Mouse (Mus musculus) hindbrain, embryonic 10.5 days (tissue): ENCODE measurements around the gene Hmcn1. TPM values are rescaled to one million over a fixed set of nuclear protein-coding genes. Genes with fewer than 3 reads are reported as not detected.

ENCODE experiments used
- DNase-seq: peaks from one replicate; pipeline ENCODE4 v3.0.0-alpha.2; 2017; ENCODE audit warnings: low spot score
- H3K27ac ChIP-seq: fragments of 300-500 bp; sonication (generic); 2 replicates; pipeline ENCODE4 v1.5.1; 2016; ENCODE audit warnings: mild to moderate bottlenecking, moderate library complexity
- H3K27me3 ChIP-seq: fragments of 300-500 bp; sonication (generic); 2 replicates; pipeline ENCODE4 v1.6.1; 2016; ENCODE audit warnings: mild to moderate bottlenecking; ENCODE audit not compliant: poor library complexity, insufficient read depth, severe bottlenecking
- H3K36me3 ChIP-seq: fragments of 300-500 bp; sonication (generic); 2 replicates; pipeline ENCODE4 v1.6.1; 2016; ENCODE audit warnings: mild to moderate bottlenecking, moderate library complexity
- H3K4me1 ChIP-seq: fragments of 300-500 bp; sonication (generic); replicated peaks from 2 replicates; pipeline ENCODE4 v1.6.1; 2016; ENCODE audit warnings: mild to moderate bottlenecking
- H3K4me3 ChIP-seq: fragments of 300-500 bp; sonication (generic); 2 replicates; pipeline ENCODE4 v1.5.1; 2016; ENCODE audit warnings: mild to moderate bottlenecking, moderate library complexity
- H3K9me3 ChIP-seq: fragments of 300-500 bp; sonication (generic); 2 replicates; pipeline ENCODE4 v1.6.1; 2016; ENCODE audit warnings: mild to moderate bottlenecking, moderate library complexity
- WGBS: fragments of 180-500 bp; shearing (Covaris S2); methylation state at CpG from one replicate; pipeline ENCODE4 v1.1.7; 2016; 5-methylcytosine and 5-hydroxymethylcytosine counted together
- polyA plus RNA-seq: library from polyadenylated mRNA; unstranded; fragments of >200 nt; fragmentation: Nextera tagmentation; extraction: Ambion mirVana; gene quantifications from 2 replicates; pipeline ENCODE4 v1.2.1, GENCODE M21; 2016

Hmcn1 gene
- polyA plus RNA-seq, 1 experiment from 2014 or later = 6.9 TPM

DNA sequence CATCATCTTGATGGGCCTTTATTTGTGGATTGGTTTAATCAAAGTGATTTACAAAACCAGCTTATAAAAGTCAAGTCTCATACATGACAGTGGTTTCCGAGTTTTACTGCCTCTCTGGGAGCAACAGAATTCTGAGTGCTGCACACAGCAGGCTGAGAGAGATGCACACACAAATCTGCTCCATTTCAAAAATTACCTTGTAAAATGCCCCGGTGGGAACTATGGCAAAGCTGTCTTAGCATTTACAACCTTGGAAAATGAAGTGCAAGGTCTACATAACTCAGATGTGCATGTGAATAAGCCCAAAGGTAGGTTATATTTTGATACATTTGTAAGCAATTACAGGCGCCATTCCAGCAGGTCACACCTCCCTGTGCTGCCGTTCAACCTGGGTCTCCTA, 245.5 kb downstream of the Hmcn1 start:
- Histone ChIP-seq H3K27me3 (no peaks in the 10 kb centered on the region), H3K27ac (no peak overlapping the region), H3K4me3 (no peak overlapping the region), H3K36me3 (no peaks in the 10 kb centered on the region), H3K4me1 (no peaks in the 10 kb centered on the region), H3K9me3 (no peaks in the 10 kb centered on the region)
- 91% methylated on average over 4 of the region's 4 CpGs for WGBS
- DNase-seq = no peak

DNA sequence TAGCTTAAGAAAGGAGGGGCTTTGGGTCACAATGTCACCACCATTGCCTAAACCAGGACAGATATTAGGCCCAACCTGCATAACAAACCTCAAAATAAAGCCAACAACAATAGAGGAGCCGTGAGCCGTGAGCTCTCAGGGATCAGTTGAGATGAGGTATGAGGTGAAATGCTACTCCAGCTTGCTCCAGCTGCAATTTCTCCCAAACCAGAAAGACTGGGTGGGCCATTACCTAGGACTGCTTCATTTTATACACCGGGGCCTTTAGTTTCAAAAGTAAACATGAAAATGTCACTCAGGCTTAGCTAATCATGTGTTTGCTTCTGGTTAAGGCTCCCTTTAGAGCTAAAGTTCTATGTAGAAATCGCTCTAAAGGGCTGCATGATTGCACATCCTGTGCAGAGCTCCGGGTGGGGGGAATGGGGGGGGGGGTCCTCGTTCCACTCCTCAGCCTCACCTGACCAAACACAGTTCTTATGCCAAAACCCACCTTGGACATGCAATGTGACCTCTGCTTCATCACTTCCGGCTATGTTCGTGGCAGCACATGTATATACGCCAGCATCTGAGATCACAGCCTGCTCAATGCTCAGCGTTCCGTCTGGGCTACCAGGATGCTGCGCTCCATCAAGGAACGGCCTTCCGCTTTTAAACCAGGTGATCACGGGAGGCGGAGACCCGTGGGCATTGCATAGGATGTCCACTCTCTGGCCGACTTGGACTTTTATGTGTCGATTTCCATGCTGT, 250.0 kb downstream of the Hmcn1 start:
- Histone ChIP-seq H3K27me3 (no peaks in the 10 kb centered on the region), H3K27ac (no peak overlapping the region), H3K4me1 (no peaks in the 10 kb centered on the region), H3K9me3 (no peaks in the 10 kb centered on the region), H3K4me3 (no peak overlapping the region), H3K36me3 (no peaks in the 10 kb centered on the region)
- 88% methylated on average over 19 of the region's 19 CpGs for WGBS
- no peak for DNase-seq

DNA sequence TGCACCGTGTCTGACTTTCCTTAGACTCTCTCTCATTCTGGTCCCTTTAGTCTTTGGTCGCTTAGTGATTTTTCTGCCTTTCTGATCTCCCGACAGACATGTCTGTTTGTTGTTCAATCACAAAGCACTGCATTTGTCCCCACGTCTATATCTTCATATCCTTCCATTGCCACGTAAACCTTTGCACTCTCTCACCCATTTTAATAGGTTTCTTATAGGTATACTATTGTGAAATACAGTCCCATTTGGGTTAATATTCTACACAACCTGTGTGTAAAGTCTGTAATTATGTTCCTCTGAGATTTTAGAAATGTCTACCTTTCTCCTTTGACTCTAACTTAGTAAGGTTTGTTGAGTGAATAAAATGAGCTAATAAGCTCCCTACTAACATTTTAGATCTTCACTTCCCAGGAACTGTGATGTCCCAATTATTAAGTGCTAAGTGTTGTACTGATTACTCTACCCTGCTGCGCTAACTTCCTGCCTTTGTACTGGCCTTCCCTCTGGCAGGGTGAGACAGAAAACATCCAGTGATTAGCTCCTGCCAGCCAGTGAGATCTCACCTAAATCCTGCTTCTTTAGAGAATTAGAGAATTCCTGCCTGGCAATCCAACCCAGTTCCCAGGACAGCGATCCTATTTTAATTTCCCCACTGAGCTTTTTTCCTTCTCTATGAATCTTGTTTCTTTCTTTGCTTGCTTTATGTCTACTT, 250.7 kb downstream of the Hmcn1 start:
- DNase-seq = no peak
- WGBS = 85% methylated on average over 7 of the region's 7 CpGs

DNA sequence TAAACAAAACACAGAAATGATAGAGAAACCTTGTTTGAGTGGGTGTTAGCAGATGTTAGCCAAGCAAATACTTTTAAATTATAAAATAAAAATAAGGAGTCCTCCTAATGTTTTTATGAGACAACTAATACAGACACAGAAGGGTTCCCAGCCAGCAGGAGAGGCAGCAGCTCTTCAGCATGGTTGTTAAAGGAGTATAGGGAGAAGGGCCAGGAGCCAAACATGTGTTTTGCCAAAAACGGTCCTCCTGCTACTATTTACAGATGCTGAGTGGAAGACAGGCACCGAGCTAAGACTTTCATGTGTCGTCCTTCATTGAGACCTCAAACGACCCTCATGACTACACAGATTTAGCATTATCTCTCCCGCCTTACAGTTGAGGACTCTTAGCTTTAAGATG, 281.8 kb downstream of the Hmcn1 start:
- Histone ChIP-seq H3K36me3 (no peaks in the 10 kb centered on the region), H3K4me1 (no peaks in the 10 kb centered on the region), H3K27me3 (no peaks in the 10 kb centered on the region), H3K9me3 (no peaks in the 10 kb centered on the region), H3K27ac (no peak overlapping the region), H3K4me3 (no peak overlapping the region)
- DNase-seq = no peak
- 84% methylated on average over 5 of the region's 5 CpGs for WGBS

More for the DNA sequence above, 250.7 kb downstream of the Hmcn1 start:
- Histone ChIP-seq H3K27ac (no peak overlapping the region), H3K4me3 (no peak overlapping the region), H3K4me1 (no peaks in the 10 kb centered on the region), H3K36me3 (no peaks in the 10 kb centered on the region), H3K9me3 (no peaks in the 10 kb centered on the region), H3K27me3 (no peaks in the 10 kb centered on the region)

DNA sequence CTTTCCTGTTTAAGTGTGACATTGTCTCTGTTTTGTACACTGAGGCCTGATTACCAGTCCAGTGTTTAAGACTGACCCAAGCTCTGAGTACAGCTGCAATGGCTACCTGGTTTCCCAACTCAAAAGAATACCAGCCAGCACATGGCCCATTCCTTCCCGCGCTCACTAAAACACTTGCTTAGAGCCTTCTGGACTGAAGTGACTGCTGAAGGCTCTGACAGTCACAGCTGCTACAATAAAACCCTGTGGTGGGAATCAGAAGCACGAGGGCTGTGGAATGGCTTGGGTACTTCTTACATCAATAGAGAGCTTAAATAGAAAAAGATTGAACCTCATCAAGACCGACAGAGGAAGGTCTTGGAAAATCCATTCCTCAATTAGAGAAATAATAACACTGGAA, 286.7 kb downstream of the Hmcn1 start:
- Histone ChIP-seq H3K27ac (no peak overlapping the region), H3K27me3 (no peaks in the 10 kb centered on the region), H3K4me3 (no peak overlapping the region), H3K36me3 (no peaks in the 10 kb centered on the region), H3K9me3 (no peaks in the 10 kb centered on the region), H3K4me1 (no peaks in the 10 kb centered on the region)
- 93% methylated on average over 4 of the region's 4 CpGs for WGBS
- DNase-seq = no peak

DNA sequence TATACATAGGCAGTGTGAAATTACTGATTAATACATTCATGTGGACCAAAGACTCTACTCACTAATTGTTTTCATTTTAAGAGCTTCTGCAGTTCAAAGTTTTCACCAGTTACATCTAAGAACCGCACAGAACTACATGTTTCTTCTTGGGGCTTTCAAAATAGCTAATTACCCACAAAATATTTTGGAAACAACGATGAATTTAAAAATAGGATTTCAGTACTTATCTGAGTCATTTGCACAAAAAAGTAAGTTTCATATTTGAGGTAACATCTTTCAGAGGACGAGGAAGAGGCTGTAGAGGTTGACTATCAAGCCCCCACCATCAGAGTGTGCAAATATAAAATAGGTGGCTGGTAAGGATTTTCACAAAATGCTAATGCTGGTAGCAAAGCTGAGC, 295.5 kb downstream of the Hmcn1 start:
- H3K4me3 ChIP-seq = no peak overlapping the region
- no peaks in the 10 kb centered on the region for H3K36me3 ChIP-seq
- no peaks in the 10 kb centered on the region for H3K9me3 ChIP-seq
- no peak for DNase-seq
- H3K27me3 ChIP-seq = no peaks in the 10 kb centered on the region
- WGBS = 86% methylated on average over 3 of the region's 3 CpGs
- H3K27ac ChIP-seq = no peak overlapping the region
- H3K4me1 ChIP-seq = no peaks in the 10 kb centered on the region

DNA sequence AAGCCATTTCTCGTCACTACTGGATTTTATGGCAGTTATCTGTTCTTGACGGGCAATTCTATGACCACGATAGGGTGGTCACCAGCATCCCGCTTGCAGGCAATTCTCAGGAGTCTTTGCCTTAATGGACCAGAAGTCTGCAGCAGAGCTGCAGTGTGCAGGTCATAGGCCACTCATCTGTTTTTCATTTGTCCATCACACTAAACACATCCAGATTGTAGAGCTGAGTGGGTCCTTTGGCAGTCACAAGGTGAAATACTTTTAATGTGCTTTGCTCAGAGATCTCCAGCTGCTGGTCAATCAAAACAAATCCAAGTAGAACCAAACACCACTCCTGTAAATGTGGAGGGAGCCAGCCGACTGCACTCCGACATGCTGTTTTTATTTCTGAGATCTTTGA, 311.2 kb downstream of the Hmcn1 start:
- peak; percentile 46 for DNase-seq
- Histone ChIP-seq H3K9me3 (no peaks in the 10 kb centered on the region), H3K27ac (no peak overlapping the region), H3K27me3 (no peaks in the 10 kb centered on the region), H3K4me1 (no peaks in the 10 kb centered on the region), H3K36me3 (no peaks in the 10 kb centered on the region), H3K4me3 (no peak overlapping the region)
- WGBS = 71% methylated on average over 6 of the region's 6 CpGs

DNA sequence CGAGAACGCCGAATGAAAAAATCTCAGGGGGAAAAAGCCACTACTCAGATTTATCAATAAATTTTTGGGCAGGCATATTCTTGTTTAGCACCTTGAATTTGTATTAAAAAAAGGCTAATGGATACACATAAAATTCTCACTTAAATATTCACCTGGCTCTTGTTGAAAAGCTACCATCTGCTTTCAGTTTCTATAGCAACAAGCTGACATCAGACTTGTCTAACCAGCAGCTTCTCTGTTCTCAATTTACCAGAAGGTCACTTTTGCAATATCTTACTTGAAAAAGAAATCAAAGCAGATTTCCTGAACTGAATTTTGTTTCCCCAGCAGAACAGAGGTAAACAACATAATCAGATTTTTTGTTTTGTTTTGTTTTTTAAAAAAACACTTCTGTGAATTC, 311.8 kb downstream of the Hmcn1 start:
- Histone ChIP-seq H3K9me3 (no peaks in the 10 kb centered on the region), H3K27me3 (no peaks in the 10 kb centered on the region), H3K4me3 (no peak overlapping the region), H3K27ac (no peak overlapping the region), H3K4me1 (no peaks in the 10 kb centered on the region), H3K36me3 (no peaks in the 10 kb centered on the region)
- DNase-seq = no peak
- 83% methylated on average over 3 of the region's 3 CpGs for WGBS

DNA sequence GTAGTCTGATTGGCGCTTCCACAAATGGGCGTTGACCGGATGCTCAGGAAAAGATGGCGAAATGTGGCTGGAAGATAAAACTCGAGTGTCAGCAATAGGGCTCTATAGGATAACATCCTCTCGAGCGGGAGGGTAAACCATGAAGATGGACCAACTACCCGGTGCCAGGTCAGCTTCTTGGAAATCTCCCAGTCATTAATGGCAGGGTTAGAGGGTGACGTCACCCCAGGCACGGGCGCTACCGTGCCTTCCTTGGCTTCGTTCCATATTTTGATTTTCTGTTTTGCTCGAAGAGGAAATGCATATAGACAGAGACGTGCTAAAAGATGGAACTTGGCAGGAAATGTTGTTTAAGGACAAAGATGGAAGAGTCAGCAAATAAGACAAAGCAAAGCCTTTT, 312.2 kb downstream of the Hmcn1 start:
- WGBS = 90% methylated on average over 15 of the region's 15 CpGs
- DNase-seq = no peak
- no peaks in the 10 kb centered on the region for H3K4me1 ChIP-seq
- no peaks in the 10 kb centered on the region for H3K9me3 ChIP-seq
- H3K27ac ChIP-seq = no peak overlapping the region
- no peaks in the 10 kb centered on the region for H3K27me3 ChIP-seq
- no peak overlapping the region for H3K4me3 ChIP-seq
- no peaks in the 10 kb centered on the region for H3K36me3 ChIP-seq

DNA sequence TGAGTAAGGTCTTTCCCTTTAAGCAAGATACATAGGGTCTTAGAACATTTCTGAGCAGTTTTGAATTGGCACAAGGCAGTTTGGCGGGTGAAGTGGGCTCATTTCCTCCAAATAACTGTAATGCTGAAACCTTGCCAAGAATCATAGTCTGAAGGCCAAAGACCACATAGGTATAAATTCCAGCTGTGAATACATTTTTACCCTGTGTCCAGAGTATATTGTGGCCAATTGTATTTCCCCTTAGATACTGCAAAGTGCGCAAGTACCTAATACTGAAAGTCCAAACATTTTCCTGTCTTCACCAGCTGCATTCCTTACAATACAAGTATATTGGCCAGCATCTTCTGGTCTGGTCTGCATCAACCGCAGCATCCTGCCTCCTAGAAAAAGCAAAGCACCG, 312.9 kb downstream of the Hmcn1 start:
- no peaks in the 10 kb centered on the region for H3K4me1 ChIP-seq
- no peaks in the 10 kb centered on the region for H3K9me3 ChIP-seq
- no peaks in the 10 kb centered on the region for H3K27me3 ChIP-seq
- no peak for DNase-seq
- H3K36me3 ChIP-seq = no peaks in the 10 kb centered on the region
- 87% methylated on average over 4 of the region's 4 CpGs for WGBS
- no peak overlapping the region for H3K27ac ChIP-seq
- no peak overlapping the region for H3K4me3 ChIP-seq

DNA sequence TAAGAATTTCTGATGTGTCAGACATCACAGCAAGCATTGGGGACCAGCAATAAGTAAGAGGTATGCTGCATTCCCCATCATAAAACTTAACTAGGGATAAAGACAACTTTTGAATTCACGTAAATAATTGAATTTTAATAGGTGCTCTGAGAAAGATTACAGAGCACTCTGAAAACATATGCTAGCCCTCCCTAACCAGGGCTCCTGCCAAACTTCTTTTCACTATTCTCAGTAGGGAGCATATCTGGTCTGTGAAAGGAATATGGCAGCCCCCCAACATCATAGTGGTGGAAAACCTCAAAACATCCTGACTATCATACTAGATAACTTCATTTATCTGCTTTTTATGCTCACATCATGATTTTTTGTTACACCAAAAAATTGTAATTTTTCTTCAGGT, 347.9 kb downstream of the Hmcn1 start:
- peaks cover 11% of the 10 kb centered on the region; the same call in 1 of the 2 replicates for H3K36me3 ChIP-seq
- H3K4me3 ChIP-seq = no peak overlapping the region
- no peaks in the 10 kb centered on the region for H3K27me3 ChIP-seq
- no peaks in the 10 kb centered on the region for H3K4me1 ChIP-seq
- no peak for DNase-seq
- no peaks in the 10 kb centered on the region for H3K9me3 ChIP-seq
- no peak overlapping the region for H3K27ac ChIP-seq
- WGBS = 96% methylated on average over 1 of the region's 1 CpGs

DNA sequence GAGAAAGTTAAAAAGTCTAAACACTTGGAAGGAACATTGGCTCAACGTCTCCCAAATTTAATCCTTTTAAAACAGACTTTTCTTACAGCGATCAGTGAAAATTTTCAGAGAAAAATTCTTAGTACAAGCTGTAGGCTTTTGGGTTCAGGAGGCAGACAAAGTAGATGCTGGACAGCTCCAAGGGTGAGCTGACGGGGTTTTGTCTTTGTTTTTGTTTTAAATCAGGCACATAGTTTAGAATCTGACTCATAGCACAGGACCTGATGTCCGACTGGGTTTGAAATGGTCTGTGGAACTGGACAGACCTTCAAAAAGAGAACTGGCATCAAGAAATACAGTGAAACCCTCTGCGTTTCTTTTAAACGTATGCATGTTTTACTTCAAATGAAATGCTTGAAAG, 353.7 kb downstream of the Hmcn1 start:
- Histone ChIP-seq H3K27me3 (no peaks in the 10 kb centered on the region), H3K4me3 (no peak overlapping the region), H3K9me3 (no peaks in the 10 kb centered on the region), H3K4me1 (no peaks in the 10 kb centered on the region), H3K36me3 (no peaks in the 10 kb centered on the region), H3K27ac (no peak overlapping the region)
- 67% methylated on average over 6 of the region's 6 CpGs for WGBS
- DNase-seq = no peak

DNA sequence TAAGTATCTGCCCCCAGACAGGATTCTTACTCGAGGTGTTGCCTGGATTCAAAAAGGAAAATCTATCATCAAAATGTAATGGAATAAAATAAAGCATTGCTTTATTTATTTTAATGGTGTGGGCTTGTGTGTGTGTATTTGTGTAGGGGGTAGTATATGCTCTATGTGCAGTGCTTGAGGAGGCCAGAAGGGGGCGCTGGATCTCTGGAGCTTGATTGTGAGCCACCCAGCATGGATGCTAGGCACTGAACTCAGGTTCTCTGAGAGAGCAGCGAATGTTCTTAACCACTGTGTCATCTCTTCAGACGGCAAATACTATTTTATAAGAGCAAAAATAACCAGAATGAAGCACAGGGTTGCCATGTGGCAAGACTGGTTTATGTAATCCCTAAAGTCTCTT, 360.7 kb downstream of the Hmcn1 start:
- no peak overlapping the region for H3K27ac ChIP-seq
- no peaks in the 10 kb centered on the region for H3K9me3 ChIP-seq
- no peaks in the 10 kb centered on the region for H3K27me3 ChIP-seq
- peaks cover 10% of the 10 kb centered on the region for H3K36me3 ChIP-seq
- WGBS = 65% methylated on average over 4 of the region's 4 CpGs
- DNase-seq = no peak
- no peaks in the 10 kb centered on the region for H3K4me1 ChIP-seq
- no peak overlapping the region for H3K4me3 ChIP-seq
